Mouse (Mus musculus): Measurements from ENCODE around the gene Rab37.

The Rab37 gene

GRCm38 (mm10) chr11:115202756-115203155 lies 111.5 kb downstream of the Rab37 start:
- DNase-seq: no peak

GRCm38 (mm10) chr11:115208126-115208525 lies 116.9 kb downstream of the Rab37 start:
- no peak for DNase-seq

DNA sequence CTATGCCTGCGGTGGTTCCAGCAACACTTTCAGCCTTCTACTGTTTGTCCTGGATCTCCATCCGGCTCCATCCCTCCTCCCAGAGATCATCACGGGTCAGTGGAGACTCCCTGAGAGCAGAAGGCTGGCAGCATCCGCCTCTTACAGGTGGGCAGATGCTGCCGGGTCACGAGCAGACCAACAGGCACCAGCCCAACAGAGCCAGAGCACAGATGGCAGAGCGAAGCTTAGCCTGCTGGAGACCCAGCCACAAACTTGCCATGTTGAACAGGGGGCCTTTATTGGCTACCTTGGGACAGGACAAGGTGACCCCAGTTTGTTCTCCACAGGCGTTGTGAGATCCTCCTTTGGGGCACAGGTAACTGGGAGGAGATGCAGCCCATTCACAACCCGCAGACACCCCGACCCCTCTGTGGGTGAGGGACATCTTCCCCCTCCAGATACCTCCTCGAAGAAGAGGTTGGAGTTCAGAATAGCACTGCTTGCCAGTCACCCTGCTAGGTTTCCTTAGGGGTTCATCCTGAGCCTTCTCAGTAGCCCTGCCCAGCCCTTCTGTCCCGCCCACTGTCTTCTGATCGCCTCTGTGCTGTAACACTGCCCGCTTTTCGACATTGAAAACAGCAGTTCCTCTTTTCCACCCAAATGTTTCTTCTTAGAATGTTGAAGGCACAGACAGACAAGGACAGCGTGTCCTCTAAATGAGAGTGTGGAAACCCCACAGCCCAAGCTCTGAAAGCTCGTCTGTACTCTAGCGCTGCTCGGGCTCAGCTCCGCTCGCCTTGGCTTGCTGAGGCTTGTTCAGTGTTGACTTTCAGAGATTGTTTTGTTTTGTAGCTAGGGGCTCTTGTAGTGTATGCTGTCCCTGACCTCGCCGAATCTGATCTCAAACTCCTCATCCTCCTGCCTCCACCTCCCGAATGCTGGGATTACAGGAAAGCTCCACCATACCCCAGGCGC lies 117.8 kb downstream of the Rab37 start:
- DNase-seq: no peak

DNA sequence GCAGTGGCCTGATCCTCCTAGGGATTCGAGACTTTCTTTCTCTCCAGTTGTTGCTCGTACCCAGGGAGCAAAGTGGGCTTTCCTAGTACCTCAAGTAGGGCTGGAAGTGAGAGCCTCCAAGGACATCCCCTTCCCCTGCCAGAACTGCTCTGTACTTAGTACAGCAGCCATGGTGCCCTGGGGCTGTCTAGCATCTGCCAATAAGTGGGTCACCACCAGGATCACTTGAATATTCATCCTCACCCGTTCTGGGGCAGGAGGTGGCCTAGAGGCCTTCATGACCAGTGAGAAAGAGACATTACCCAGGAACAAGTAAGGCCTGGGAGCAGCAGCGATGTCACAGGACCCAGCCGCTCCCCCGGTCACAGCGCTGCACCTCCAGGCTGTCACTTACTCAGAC lies 118.7 kb downstream of the Rab37 start:
- DNase-seq: no peak
